Mouse (Mus musculus): ENCODE data around the gene D1Ertd622e. TPM values are rescaled to one million over a fixed set of nuclear protein-coding genes. Genes with fewer than 3 reads are reported as not detected.

The D1Ertd622e gene
- polyA plus RNA-seq, 1 experiment: 22.8 TPM

GRCm38 (mm10) chr1:97688756-97689155, 26.9 kb upstream of the D1Ertd622e start:
- DNase-seq: peak; percentile 70
- H3K27me3 ChIP-seq (replicated peaks; ENCODE audit: control insufficient read depth, insufficient read depth, low read length): no peaks in the 10 kb centered on the region
- 4% methylated on average over 3 of the region's 3 CpGs for WGBS

DNA sequence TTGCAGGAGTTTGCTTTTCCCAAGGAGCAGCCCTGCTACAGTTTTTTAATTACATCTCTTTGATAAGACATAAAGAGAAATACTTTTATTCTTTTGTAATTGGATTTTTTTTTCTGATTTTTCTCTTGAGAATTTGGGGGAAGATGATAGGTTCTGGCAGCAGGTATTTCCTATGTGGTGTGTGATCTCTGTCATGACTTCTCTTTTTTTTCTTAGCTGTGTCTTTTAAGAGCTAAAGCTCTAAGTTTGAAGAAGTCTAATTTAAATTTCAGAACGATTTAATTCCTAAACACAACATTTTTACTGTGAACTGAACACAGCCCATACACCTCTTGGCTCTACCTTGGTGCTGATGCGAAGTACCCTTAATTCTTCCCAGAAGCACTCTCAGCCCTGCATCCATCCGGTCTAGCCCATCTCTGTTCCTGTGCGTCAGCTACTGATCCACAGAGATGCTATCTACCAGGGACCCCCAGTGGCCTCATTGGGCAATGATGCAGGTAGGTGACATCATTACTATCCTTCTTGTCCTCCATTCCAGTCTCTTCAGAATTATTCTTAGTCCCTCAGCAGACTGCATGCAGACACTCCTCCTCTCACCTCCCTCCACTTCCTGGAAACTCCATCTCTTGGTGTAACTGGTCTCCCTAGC, 14.8 kb upstream of the D1Ertd622e start:
- TF ChIP-seq CTCF (conservative IDR thresholded peaks at IDR 0.05; ENCODE audit: insufficient read depth, insufficient read length, low read depth, low read length) (no peak), POLR2A (IDR thresholded peaks at IDR 0.05; ENCODE audit: low read depth, low read length) (no peak)
- no peaks in the 10 kb centered on the region for H3K4me1 ChIP-seq (ENCODE audit: control insufficient read depth, insufficient read depth, low read length)
- 80% methylated on average over 4 of the region's 4 CpGs for WGBS

More at GRCm38 (mm10) chr1:97688756-97689155, 26.9 kb upstream of the D1Ertd622e start:
- Histone ChIP-seq H3K4me3 (ENCODE audit: insufficient read depth, low read depth, low read length) (no peak overlapping the region), H3K27ac (ENCODE audit: insufficient read depth, low read depth, low read length) (no peak overlapping the region), H3K36me3 (ENCODE audit: control insufficient read depth, insufficient read depth, low read length) (no peaks in the 10 kb centered on the region), H3K4me1 (ENCODE audit: control insufficient read depth, insufficient read depth, low read length) (no peaks in the 10 kb centered on the region)
- TF ChIP-seq CTCF (conservative IDR thresholded peaks at IDR 0.05; ENCODE audit: insufficient read depth, insufficient read length, low read depth, low read length): peak; percentile 88
- no peak for TF ChIP-seq POLR2A (IDR thresholded peaks at IDR 0.05; ENCODE audit: low read depth, low read length)

DNA sequence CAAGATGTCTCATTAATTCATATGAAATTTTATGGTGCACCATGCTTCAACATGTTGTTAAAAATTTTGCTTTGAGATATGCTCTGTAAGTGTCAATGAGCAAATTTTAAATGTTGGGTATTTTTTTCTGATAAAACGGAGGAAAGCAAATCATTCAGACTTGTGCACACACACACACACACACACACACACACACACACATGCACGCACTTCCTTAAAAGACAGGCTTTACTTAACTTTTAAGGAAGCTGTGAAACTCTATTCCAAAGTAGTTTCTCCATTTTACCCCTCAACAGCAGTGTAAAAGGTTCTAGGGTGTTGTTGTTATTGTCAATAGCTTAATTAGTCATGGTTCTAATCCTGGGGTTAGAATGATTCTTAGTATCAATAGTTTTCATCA, 14.2 kb upstream of the D1Ertd622e start:
- WGBS: 70% methylated on average over 2 of the region's 2 CpGs
- Histone ChIP-seq H3K4me3 (ENCODE audit: insufficient read depth, low read depth, low read length) (no peak overlapping the region), H3K4me1 (ENCODE audit: control insufficient read depth, insufficient read depth, low read length) (no peaks in the 10 kb centered on the region), H3K27ac (ENCODE audit: insufficient read depth, low read depth, low read length) (no peak overlapping the region), H3K27me3 (replicated peaks; ENCODE audit: control insufficient read depth, insufficient read depth, low read length) (no peaks in the 10 kb centered on the region), H3K36me3 (ENCODE audit: control insufficient read depth, insufficient read depth, low read length) (no peaks in the 10 kb centered on the region)
- DNase-seq: no peak
- TF ChIP-seq POLR2A (IDR thresholded peaks at IDR 0.05; ENCODE audit: low read depth, low read length): no peak
- no peak for TF ChIP-seq CTCF (conservative IDR thresholded peaks at IDR 0.05; ENCODE audit: insufficient read depth, insufficient read length, low read depth, low read length)

More for the DNA sequence above, 14.8 kb upstream of the D1Ertd622e start:
- Histone ChIP-seq H3K27ac (ENCODE audit: insufficient read depth, low read depth, low read length) (no peak overlapping the region), H3K4me3 (ENCODE audit: insufficient read depth, low read depth, low read length) (no peak overlapping the region), H3K27me3 (replicated peaks; ENCODE audit: control insufficient read depth, insufficient read depth, low read length) (no peaks in the 10 kb centered on the region), H3K36me3 (ENCODE audit: control insufficient read depth, insufficient read depth, low read length) (no peaks in the 10 kb centered on the region)
- DNase-seq: no peak

- Histone ChIP-seq H3K4me1 (ENCODE audit: control insufficient read depth, insufficient read depth, low read length) (no peaks in the 10 kb centered on the region), H3K27ac (ENCODE audit: insufficient read depth, low read depth, low read length) (no peak overlapping the region), H3K4me3 (ENCODE audit: insufficient read depth, low read depth, low read length) (no peak overlapping the region), H3K36me3 (ENCODE audit: control insufficient read depth, insufficient read depth, low read length) (no peaks in the 10 kb centered on the region), H3K27me3 (replicated peaks; ENCODE audit: control insufficient read depth, insufficient read depth, low read length) (no peaks in the 10 kb centered on the region)
- TF ChIP-seq CTCF (conservative IDR thresholded peaks at IDR 0.05; ENCODE audit: insufficient read depth, insufficient read length, low read depth, low read length) (no peak), POLR2A (IDR thresholded peaks at IDR 0.05; ENCODE audit: low read depth, low read length) (no peak)
- DNase-seq: no peak
- 46% methylated on average over 2 of the region's 2 CpGs for WGBS
Observed at GRCm38 (mm10) chr1:97672849-97673248, 11.0 kb upstream of the D1Ertd622e start.

DNA sequence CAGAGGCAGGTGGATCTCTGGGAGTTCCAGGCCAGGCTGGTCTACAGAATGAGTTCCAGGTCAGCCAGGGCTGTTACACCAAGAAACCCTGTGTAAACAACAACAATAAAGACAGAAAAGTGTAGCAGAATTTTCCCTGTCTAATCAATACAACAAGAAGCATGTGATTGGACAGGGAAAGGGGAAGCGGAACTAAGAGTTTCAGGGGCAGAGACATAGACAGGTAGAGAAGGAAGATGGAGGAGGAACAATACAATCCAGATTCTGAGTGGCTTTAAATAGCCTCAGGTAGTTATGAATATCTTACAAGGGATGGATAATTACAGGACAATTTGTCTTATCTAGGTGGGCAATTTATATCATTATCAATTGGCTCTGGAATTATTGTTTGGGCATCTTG, 5.4 kb upstream of the D1Ertd622e start:
- DNase-seq: no peak
- Histone ChIP-seq H3K4me3 (ENCODE audit: insufficient read depth, low read depth, low read length) (no peak overlapping the region), H3K27ac (ENCODE audit: insufficient read depth, low read depth, low read length) (no peak overlapping the region), H3K36me3 (ENCODE audit: control insufficient read depth, insufficient read depth, low read length) (no peaks in the 10 kb centered on the region), H3K4me1 (ENCODE audit: control insufficient read depth, insufficient read depth, low read length) (peaks cover 3% of the 10 kb centered on the region; the same call in 1 of the 2 replicates), H3K27me3 (replicated peaks; ENCODE audit: control insufficient read depth, insufficient read depth, low read length) (no peaks in the 10 kb centered on the region)
- no peak for TF ChIP-seq CTCF (conservative IDR thresholded peaks at IDR 0.05; ENCODE audit: insufficient read depth, insufficient read length, low read depth, low read length)
- TF ChIP-seq POLR2A (IDR thresholded peaks at IDR 0.05; ENCODE audit: low read depth, low read length): no peak
- WGBS: 91% methylated on average over 1 of the region's 1 CpGs

GRCm38 (mm10) chr1:97662324-97662723, 450 bp upstream of the D1Ertd622e start:
- WGBS: 16% methylated on average over 7 of the region's 7 CpGs
- Histone ChIP-seq H3K4me3 (ENCODE audit: insufficient read depth, low read depth, low read length) (peak overlapping the region; percentile 78), H3K36me3 (ENCODE audit: control insufficient read depth, insufficient read depth, low read length) (no peaks in the 10 kb centered on the region), H3K27ac (ENCODE audit: insufficient read depth, low read depth, low read length) (peak overlapping the region; percentile 72), H3K4me1 (ENCODE audit: control insufficient read depth, insufficient read depth, low read length) (peaks cover 13% of the 10 kb centered on the region; the same call in 1 of the 2 replicates), H3K27me3 (replicated peaks; ENCODE audit: control insufficient read depth, insufficient read depth, low read length) (no peaks in the 10 kb centered on the region)
- TF ChIP-seq CTCF (conservative IDR thresholded peaks at IDR 0.05; ENCODE audit: insufficient read depth, insufficient read length, low read depth, low read length): no peak
- no peak for TF ChIP-seq POLR2A (IDR thresholded peaks at IDR 0.05; ENCODE audit: low read depth, low read length)
- no peak for DNase-seq

DNA sequence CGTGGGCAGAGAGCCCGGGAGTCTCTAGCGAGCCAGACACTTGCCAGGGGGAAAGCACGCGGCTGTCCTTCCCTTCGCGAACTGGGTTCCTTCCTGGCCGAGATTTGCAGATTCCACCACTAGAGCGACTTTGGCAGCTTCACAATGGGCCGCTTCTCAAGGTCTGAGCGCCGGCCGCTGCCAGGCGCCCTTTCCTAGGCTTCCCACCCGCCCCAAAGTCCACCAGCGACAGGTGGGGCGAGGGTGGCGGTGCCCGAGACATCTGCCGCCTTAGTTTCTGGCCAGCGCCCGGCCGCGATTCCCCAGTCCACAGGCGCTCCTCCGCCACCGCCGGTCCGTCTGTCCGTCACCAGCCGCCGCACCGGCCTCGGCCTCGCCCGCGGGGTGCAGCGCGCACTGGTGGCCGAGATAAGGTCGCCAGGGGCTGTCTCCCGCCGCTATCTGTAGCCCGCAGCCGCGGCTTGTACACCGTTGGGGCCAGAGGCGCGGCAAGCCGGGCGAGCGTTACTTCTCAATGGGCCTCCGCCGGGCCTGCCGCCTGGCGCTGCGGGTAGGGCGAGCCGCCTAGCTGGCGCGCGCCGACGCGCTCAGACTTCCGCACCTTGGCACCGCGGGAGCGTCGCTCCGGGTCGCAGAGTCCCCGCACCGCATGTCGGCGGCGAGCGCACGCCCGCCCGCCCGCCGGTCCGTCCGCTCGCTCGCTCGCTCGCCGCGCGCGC, 1.0 kb downstream of the D1Ertd622e start:
- H3K27ac ChIP-seq (ENCODE audit: insufficient read depth, low read depth, low read length): peak overlapping the region; percentile 87
- peaks cover 16% of the 10 kb centered on the region; the same call in 1 of the 2 replicates for H3K4me1 ChIP-seq (ENCODE audit: control insufficient read depth, insufficient read depth, low read length)
- under 1% methylated on average over 93 of the region's 93 CpGs for whole genome bisulfite sequencing
- no peaks in the 10 kb centered on the region for H3K36me3 ChIP-seq (ENCODE audit: control insufficient read depth, insufficient read depth, low read length)
- TF ChIP-seq POLR2A (IDR thresholded peaks at IDR 0.05; ENCODE audit: low read depth, low read length): no peak
- peak; percentile 42 for TF ChIP-seq CTCF (conservative IDR thresholded peaks at IDR 0.05; ENCODE audit: insufficient read depth, insufficient read length, low read depth, low read length)
- DNase-seq: peak; percentile 87
- H3K4me3 ChIP-seq (ENCODE audit: insufficient read depth, low read depth, low read length): peak overlapping the region; percentile 68
- no peaks in the 10 kb centered on the region for H3K27me3 ChIP-seq (replicated peaks; ENCODE audit: control insufficient read depth, insufficient read depth, low read length)

Data from kidney, adult 2 months (tissue).